Mouse (Mus musculus): Measurements from ENCODE around the gene Gm20823. TPM values are rescaled to one million over a fixed set of nuclear protein-coding genes. Genes with fewer than 3 reads are reported as not detected.
"Not testable (repeated sequence)": the region's sequence is repeated elsewhere in the genome, so short reads cannot be mapped to it uniquely, and the experiment has no call there.

Gene Gm20823
- not detected in 2 replicates for polyA plus RNA-seq (2015; fragmentation: Nextera tagmentation; extraction: Ambion mirVana)

DNA sequence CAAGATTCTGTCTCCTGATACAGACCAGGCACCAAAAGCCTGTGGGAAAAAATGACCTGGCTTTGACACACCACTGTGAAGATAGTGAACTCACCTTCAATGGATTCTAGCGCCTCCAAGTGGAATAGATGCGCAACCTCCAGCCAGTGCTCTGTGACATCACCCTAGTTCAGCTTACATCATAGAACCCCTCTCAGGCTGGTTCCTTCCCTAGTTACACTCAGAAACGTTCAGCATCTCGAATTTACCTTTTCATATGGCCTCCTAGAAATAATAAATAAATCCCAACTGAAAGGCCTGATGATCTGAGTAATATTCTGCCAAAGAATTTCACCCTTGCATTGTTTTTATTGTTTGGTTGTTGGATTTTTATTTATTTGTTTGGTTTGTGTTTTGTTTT is at the start of gene Gm20823:
Gm20823 (minus strand) TSS at position 101 of the 400 bp plus-strand sequence.
- not testable (repeated sequence) for H3K4me2 ChIP-seq; H3K36me3 ChIP-seq; H3K4me3 ChIP-seq; H3K4me1 ChIP-seq (replicated peaks); H3K9me3 ChIP-seq (replicated peaks); H3K27me3 ChIP-seq; ATAC-seq (replicated peaks; ENCODE audit: insufficient number of reproducible peaks, insufficient read depth, low FRiP score, low read depth); H3K27ac ChIP-seq; H3K9ac ChIP-seq
- no CpG with 5 or more reads among the region's 4 CpGs for WGBS

All from heart, embryonic 15.5 days (tissue).